Mouse (Mus musculus) heart, postnatal 10 days (tissue): ENCODE measurements around the gene Chkb. TPM values are rescaled to one million over a fixed set of nuclear protein-coding genes. Genes with fewer than 3 reads are reported as not detected.
A peak's percentile ranks its signal among the peaks of the same experiment; 100 is the strongest.
"Not testable (repeated sequence)": the region's sequence is repeated elsewhere in the genome, so short reads cannot be mapped to it uniquely, and the experiment has no call there.

Experiments
- DNase-seq, 2 experiments: peaks; one replicate each; pipeline ENCODE4 v3.0.0; 2021
- intact Hi-C: fragments of 180-260 bp; cut with DNase I; formaldehyde crosslinking; loops from one replicate; pipeline ENCODE4 v1.15.1; 2025
- total RNA-seq, 2 experiments: library from RNA; stranded (reverse); gene quantifications; 2 replicates each; pipeline ENCODE4 v1.2.3; 2021

Gene Chkb
- total RNA-seq, 2 experiments from 2014 or later = 71.8 to 73.9 TPM

GRCm38 (mm10) chr15:89455642-89456041 is 25.9 kb upstream of the Chkb start:
- DNase-seq = no peak
- intact Hi-C loops = no loop called here

GRCm38 (mm10) chr15:89454857-89455256 is 25.1 kb upstream of the Chkb start:
- intact Hi-C loops = no loop called here
- no peak for DNase-seq

- intact Hi-C loops = no loop called here
- no peak for DNase-seq
Measured at GRCm38 (mm10) chr15:89453865-89454478, 24.3 kb upstream of the Chkb start, which contains the start of gene Mapk8ip2. TSS of gene Mapk8ip2 (plus strand) at chr15:89453913.

- peak; percentile 81 to 86 for DNase-seq
- intact Hi-C loops = no loop called here
Measured at GRCm38 (mm10) chr15:89452906-89453864, 23.5 kb upstream of the Chkb start.

GRCm38 (mm10) chr15:89442486-89443070 is 12.9 kb upstream of the Chkb start:
- intact Hi-C loops = no loop called here
- no peak for DNase-seq

- intact Hi-C loops = no loop called here
- DNase-seq = no peak
Measured at GRCm38 (mm10) chr15:89435878-89436277, 6.2 kb upstream of the Chkb start.

GRCm38 (mm10) chr15:89434136-89434535 is 4.4 kb upstream of the Chkb start:
- intact Hi-C loops = loop anchor here (5.0 kb wide), 1 partner anchor 33 kb away; no protein-coding TSS in a partner anchor
- no peak for DNase-seq

GRCm38 (mm10) chr15:89432946-89433345 is 3.2 kb upstream of the Chkb start:
- intact Hi-C loops = loop anchor here (5.0 kb wide), 1 partner anchor 34 kb away; no protein-coding TSS in a partner anchor
- DNase-seq = no peak

- no peak for DNase-seq
- intact Hi-C loops = loop anchor here (5.0 kb wide), 1 partner anchor 35 kb away; no protein-coding TSS in a partner anchor
Measured at GRCm38 (mm10) chr15:89431806-89432205, 2.1 kb upstream of the Chkb start.

- no peak for DNase-seq
- intact Hi-C loops = loop anchor here (5.0 kb wide), 1 partner anchor 36 kb away; no protein-coding TSS in a partner anchor
Measured at GRCm38 (mm10) chr15:89431271-89431670, 1.6 kb upstream of the Chkb start.

- intact Hi-C loops = loop anchor here (5.0 kb wide), 1 partner anchor 37 kb away; no protein-coding TSS in a partner anchor
Measured at GRCm38 (mm10) chr15:89430771-89431170, 1.1 kb upstream of the Chkb start.

GRCm38 (mm10) chr15:89430341-89430740 is 633 bp upstream of the Chkb start:
- intact Hi-C loops = loop anchor here (5.0 kb wide), 1 partner anchor 37 kb away; no protein-coding TSS in a partner anchor
- no peak for DNase-seq

More at GRCm38 (mm10) chr15:89430771-89431170, 1.1 kb upstream of the Chkb start:
- DNase-seq = not testable (repeated sequence)

- intact Hi-C loops = loop anchor here (2.0 kb wide), 1 partner anchor 50 kb away; the partner anchor contains the start of gene Odf3b
- no peak for DNase-seq
Measured at GRCm38 (mm10) chr15:89428821-89429351, 822 bp downstream of the Chkb start.

- DNase-seq = no peak
- intact Hi-C loops = loop anchor here (2.0 kb wide), 1 partner anchor 49 kb away; the partner anchor contains the start of gene Odf3b
Measured at GRCm38 (mm10) chr15:89428136-89428790, 1.4 kb downstream of the Chkb start.

- intact Hi-C loops = no loop called here
- peak; percentile 74 to 75 for DNase-seq
Measured at GRCm38 (mm10) chr15:89426716-89427115, 3.0 kb downstream of the Chkb start.

GRCm38 (mm10) chr15:89425711-89426121 is 4.0 kb downstream of the Chkb start, which contains the start of gene Cpt1b:
TSS of gene Cpt1b (minus strand) at chr15:89425863.
- peak; percentile 85 to 90 for DNase-seq
- intact Hi-C loops = no loop called here

- DNase-seq = no peak
- intact Hi-C loops = no loop called here
Measured at GRCm38 (mm10) chr15:89424621-89425020, 5.1 kb downstream of the Chkb start.

- intact Hi-C loops = no loop called here
- DNase-seq = no peak
Measured at GRCm38 (mm10) chr15:89421938-89422337, 7.8 kb downstream of the Chkb start.

- intact Hi-C loops = no loop called here
- DNase-seq = peak; percentile 67 to 70
Measured at GRCm38 (mm10) chr15:89415282-89415681, 14.4 kb downstream of the Chkb start.

- DNase-seq = no peak
- intact Hi-C loops = no loop called here
Measured at GRCm38 (mm10) chr15:89410118-89410517, 19.6 kb downstream of the Chkb start, which contains the start of gene Syce3. TSS of gene Syce3 (minus strand) at chr15:89410503.
